Mouse (Mus musculus) ES-E14 (cell line): ENCODE measurements around the gene Nmrk1.
"Not testable (repeated sequence)": the region's sequence is repeated elsewhere in the genome, so short reads cannot be mapped to it uniquely, and the experiment has no call there.

Experiments
- HCFC1 ChIP-seq: IDR thresholded peaks from 2 replicates; pipeline ENCODE4 v1.6.1; 2012; ENCODE audit warnings: low read length, inconsistent platforms, borderline replicate concordance; ENCODE audit not compliant: insufficient read depth
- MAFK ChIP-seq: IDR thresholded peaks from 2 replicates; pipeline ENCODE4 v1.6.1; 2014; ENCODE audit warnings: mild to moderate bottlenecking, low read depth, low read length, inconsistent platforms; ENCODE audit not compliant: insufficient read depth

DNA sequence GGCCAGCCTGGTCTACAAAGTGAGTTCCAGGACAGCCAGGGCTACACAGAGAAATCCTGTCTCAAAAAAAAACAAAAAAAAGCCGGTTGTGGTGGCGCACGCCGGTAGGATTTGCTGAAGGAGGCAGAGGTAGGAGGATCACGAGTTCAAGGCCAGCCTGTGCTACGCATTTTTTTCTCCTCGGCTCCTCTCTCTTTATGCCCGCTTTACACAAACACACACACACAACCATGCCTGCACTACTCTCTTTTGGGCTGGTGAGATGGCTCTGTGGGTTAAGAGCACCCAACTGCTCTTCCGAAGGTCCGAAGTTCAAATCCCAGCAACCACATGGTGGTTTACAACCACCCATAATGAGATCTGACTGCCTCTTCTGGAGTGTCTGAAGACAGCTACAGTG, 42.9 kb upstream of the Nmrk1 start:
- not testable (repeated sequence) for TF ChIP-seq MAFK, HCFC1
